Mouse (Mus musculus): ENCODE measurements around the gene St5.

Gene St5

GRCm38 (mm10) chr7:109566841-109567768 is 136.3 kb downstream of the St5 start:
- DNase-seq (ENCODE audit: low spot score in 2 of 2), result no peak

DNA sequence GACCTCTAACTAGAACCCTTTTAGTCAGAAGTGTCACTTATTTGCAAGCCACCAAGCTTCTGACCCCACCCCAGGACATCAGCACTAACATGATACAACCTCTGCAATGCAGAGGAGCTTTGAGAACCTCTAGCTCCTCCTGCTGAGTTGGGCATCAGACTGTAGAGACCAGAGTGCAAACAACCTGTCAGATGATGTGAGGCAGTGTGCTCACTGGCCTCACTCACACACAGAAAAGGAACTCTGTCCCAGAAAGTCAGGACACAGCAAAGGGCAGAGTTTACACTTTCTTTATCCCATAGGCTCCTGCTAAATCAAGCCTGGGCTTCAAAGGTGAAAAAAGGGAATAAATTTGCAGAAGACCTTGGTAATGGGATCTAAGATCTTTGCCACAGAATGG is 137.1 kb downstream of the St5 start:
- no peak for DNase-seq (ENCODE audit: low spot score in 2 of 2)

GRCm38 (mm10) chr7:109563775-109564362 is 139.5 kb downstream of the St5 start:
- DNase-seq (ENCODE audit: low spot score in 2 of 2), result no peak

DNA sequence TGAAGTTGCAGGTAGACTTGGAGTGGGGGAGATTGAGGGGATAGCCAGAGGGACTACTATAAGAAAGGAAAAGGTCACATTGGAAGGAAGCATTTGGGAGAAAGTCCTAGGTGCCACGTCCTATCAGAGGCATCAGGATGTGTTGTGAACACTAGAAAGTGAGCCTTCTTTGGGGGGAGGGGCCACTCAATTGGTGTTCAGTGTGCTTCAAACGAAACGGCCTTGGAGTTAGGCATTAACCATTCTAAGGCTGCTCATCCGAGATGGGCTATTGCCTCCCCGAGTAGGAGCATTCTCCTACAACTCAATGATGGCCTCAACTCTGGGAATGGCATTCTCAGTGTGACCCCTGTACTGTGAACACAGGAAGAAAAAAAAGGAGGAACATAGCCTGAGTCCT is 140.7 kb downstream of the St5 start:
- DNase-seq (ENCODE audit: low spot score in 2 of 2), result no peak

DNA sequence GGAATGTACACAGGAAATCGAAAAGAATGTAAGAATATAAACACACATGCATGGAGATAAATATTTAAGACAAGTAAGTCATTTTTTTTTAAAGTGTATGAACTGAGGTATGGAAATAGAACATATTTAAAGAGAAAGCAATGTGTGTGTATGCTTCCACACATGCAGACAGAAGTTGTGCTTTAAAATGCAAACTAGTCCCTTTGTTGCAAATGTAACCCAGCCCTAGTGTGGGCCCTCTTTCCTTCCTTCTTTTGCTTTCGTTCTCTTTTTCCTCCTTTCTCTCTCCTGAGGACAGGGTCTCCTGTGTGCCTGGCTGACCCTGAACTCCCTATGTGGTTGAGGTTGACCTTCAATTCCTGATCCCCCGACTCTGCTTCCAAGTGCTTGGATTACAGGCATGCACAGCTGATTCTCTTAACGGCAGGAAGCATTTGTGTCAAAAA is 141.2 kb downstream of the St5 start:
- no peak for DNase-seq (ENCODE audit: low spot score in 2 of 2)

DNA sequence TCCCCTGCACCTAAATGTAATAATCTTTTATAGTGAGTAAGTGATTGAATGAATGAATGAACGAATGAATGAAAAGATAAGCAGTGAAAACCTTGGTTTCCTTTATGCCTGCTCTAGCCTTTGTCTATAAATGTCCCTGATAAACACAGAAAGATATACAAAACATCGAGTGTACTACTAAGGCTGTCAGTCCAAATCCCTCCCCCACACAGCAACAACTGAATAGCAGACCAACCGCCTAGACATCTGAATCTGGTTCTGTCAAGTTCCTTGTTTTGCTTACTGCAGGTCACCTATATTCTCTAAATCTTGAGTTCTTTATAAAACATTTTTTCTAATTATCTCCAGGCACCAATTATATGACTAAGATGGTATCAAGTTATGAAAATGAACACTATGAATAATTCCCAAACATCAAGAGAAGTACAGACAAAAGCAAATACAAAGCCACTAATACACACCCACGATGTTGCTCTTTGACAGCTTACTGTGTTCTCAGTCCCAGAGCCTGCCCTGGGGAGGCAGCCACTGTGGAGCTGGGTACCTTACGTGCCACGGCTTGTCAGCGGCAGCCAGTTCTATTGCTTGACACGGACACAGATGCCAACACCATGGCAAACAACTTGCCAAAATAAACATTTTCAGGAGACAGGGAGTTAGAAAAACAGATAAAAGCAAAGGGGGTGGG is 141.8 kb downstream of the St5 start:
- DNase-seq (ENCODE audit: low spot score in 2 of 2), result no peak

GRCm38 (mm10) chr7:109559536-109559935 is 143.9 kb downstream of the St5 start:
- no peak for DNase-seq (ENCODE audit: low spot score in 2 of 2)

- no peak for DNase-seq (ENCODE audit: low spot score in 2 of 2)
These were observed 156.7 kb downstream of the St5 start for GRCm38 (mm10) chr7:109546726-109547125.

GRCm38 (mm10) chr7:109546186-109546585 is 157.2 kb downstream of the St5 start:
- DNase-seq (ENCODE audit: low spot score in 2 of 2), result no peak

DNA sequence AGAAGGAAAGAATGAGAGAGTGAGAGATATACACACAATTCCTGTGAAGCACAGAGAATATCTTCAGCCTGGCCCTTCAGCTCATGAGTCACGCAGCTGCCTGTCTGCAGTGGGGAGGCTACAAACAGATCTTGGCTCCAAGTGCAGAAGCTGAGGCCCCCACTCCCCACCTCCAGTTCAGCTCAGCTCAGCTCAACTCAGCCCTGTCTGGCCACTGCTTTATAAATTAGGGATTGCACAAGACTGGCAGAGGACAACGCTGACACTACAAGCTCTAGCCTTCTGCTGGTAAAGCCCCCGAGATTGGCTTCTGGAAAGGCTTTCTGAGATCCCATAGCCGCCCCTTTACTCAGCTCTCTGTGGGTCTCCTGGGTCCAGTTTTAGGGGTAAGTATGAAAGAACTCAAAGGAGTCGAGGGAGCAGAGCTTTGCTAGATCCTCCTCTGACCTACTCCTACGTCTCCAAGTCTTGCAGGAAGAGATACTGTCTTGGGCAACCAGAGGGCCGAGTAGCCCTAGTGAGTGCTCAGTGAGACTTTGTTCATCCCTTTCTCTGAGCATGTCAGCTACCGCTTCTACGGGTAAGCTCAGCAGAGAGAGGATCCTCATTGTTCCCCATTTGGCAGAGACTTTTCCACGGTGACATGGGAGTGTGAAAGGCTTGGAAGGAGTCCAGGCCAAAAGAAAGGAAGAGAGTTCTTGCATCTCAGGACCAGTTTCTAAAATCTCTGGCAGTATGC is 158.0 kb downstream of the St5 start:
- no peak for DNase-seq (ENCODE audit: low spot score in 2 of 2)

DNA sequence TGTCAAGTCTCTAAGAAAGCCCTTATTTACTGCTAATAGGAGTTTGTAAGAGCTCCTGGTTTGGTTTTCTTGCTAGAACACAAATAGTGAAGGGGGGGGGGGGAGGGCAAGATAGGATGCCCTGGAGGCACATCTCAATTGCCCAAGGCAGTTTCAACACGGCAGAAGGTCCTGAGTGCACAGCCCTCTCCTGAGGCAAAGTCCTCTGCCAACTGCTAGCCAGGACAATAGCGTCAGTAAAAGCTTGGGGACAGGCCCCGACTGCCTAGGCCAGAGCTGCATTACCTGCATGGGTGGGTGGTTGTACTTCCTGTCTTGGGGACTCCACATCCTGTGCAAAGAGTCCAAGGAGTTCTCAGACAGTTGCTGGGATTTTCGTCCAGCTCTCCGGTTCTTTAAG is 158.6 kb downstream of the St5 start:
- DNase-seq (ENCODE audit: low spot score in 2 of 2), result no peak

DNA sequence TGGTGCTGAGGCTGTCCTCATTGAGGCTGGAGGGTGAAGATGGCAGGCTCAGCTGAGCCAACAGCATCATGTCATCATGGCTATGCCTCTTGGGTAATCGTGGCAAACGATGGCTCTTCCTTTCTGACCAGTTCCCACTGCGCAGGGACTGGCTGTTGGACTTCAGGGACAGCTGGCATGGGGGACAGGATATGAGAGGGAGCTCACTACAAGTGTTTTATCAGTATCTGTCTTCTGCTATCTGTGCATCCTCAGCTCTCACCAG is 161.1 kb downstream of the St5 start:
- DNase-seq (ENCODE audit: low spot score in 2 of 2), result peak in 1 of 2 experiments; percentile 54

DNA sequence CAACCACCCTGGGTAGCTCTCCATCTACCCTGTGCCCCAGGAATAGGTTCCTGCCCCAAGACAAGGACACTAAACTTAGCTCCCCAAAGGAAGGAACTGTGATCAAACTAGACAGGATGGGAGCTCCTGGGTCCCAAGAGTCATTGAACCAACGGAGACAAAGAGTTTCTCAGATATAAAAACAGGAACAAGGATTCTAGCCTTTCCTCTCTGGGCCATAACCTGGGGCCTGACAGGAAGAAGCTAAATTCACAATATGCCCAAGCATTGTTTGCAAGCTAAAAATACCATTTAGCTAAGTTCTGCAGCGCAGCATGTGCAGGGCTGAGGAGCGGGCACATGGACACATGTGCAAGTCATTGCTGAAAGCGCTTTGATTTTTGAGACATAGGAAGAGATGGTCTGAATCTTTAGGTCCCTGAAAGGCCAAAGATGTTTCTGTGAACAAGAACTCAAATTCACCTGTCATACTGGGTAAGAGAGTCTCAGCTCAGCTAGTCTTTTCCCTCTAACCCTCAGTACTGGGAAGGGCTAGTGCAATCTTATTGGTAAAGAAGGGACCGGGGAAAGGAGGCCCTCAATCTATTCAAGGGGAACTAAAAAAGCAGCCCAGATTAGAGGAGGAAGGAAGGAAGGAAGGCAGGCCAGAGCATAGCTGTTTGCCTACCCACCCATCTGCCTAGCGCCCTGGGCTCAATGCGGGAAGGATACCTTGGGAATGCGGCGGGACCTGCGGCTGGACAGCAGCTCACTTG is 161.6 kb downstream of the St5 start:
- no peak for DNase-seq (ENCODE audit: low spot score in 2 of 2)

- DNase-seq (ENCODE audit: low spot score in 2 of 2), result no peak
These were observed 162.5 kb downstream of the St5 start for GRCm38 (mm10) chr7:109540902-109541301.

GRCm38 (mm10) chr7:109536451-109536946 is 166.9 kb downstream of the St5 start:
- DNase-seq (ENCODE audit: low spot score in 2 of 2), result peak in 1 of 2 experiments; percentile 60

GRCm38 (mm10) chr7:109534921-109535320 is 168.5 kb downstream of the St5 start:
- DNase-seq (ENCODE audit: low spot score in 2 of 2), result no peak

GRCm38 (mm10) chr7:109533888-109534287 is 169.5 kb downstream of the St5 start:
- DNase-seq (ENCODE audit: low spot score in 2 of 2), result no peak

DNA sequence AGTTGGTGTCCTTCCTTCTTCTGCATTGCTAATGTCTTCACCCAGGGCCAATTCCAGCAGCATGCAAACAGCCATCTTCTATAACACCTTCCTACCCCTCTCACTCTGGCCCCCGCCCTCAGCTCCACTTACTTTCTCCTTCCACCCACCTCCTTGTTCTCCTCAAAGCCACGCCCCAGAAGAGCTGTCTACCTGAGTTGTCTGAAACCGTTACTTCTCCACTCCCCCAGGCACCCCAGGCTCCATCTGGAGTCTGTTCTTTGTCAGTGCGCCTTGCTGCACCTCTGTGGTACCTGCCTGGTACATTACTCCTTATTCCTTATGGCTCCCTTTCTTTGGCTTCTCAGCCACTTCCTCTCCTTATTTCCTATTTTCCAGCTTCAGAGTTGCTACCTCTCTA is 170.3 kb downstream of the St5 start:
- DNase-seq (ENCODE audit: low spot score in 2 of 2), result peak in 1 of 2 experiments; percentile 56

GRCm38 (mm10) chr7:109532691-109533090 is 170.7 kb downstream of the St5 start:
- DNase-seq (ENCODE audit: low spot score in 2 of 2), result peak in 1 of 2 experiments; percentile 56

DNA sequence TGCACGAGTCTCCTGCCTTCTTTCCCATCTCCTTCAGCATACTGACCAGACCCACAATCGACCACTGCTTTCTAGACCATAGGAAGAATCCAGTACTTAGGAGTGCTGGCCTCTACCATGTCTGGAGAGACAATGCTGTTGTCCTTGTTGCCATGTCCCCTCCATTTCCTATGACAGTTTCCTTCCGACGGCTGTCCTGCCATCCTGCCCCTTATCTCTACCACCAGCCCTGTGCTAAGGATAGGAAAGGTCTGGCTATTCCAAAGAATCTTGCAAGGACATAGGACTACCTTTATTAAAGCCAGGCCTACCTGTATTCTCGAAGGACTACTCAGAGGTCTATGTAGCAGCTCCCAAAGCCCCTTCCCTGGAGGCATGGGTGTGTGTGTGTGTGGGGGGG is 171.9 kb downstream of the St5 start:
- DNase-seq (ENCODE audit: low spot score in 2 of 2), result no peak

GRCm38 (mm10) chr7:109529741-109530140 is 173.7 kb downstream of the St5 start:
- DNase-seq (ENCODE audit: low spot score in 2 of 2), result no peak
